Mouse (Mus musculus): ENCODE measurements around the gene F11r. TPM values are rescaled to one million over a fixed set of nuclear protein-coding genes. Genes with fewer than 3 reads are reported as not detected.

F11r gene
- polyA plus RNA-seq, 1 experiment = 6.6 TPM

DNA sequence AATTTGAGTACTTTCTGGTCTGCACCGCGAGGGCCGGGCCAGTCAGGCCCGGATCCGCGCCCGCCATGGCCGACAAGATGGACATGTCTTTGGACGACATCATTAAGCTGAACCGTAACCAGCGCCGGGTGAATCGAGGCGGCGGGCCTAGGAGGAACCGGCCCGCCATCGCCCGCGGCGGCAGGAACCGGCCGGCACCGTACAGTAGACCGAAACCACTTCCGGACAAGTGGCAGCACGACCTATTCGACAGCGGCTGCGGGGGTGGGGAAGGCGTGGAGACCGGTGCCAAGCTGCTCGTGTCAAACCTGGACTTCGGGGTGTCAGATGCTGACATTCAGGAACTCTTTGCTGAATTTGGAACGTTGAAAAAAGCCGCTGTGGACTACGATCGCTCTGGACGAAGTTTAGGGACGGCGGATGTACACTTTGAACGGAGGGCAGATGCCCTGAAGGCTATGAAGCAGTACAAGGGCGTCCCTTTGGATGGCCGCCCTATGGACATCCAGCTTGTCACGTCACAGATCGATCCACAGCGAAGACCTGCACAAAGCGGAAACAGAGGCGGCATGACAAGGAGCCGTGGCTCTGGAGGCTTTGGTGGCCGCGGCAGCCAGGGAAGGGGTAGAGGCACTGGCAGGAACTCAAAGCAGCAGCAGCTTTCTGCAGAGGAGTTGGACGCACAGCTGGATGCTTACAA, 66.4 kb downstream of the F11r start:
- Histone ChIP-seq H3K4me1 (ENCODE audit: control insufficient read depth, insufficient read depth, low read length) (peaks cover 17% of the 10 kb centered on the region), H3K27ac (ENCODE audit: insufficient read depth, low read depth, low read length) (peak overlapping the region; percentile 93), H3K4me3 (ENCODE audit: insufficient read depth, low read length) (peak overlapping the region; percentile 64)
- TF ChIP-seq POLR2A (IDR thresholded peaks at IDR 0.05; ENCODE audit: borderline replicate concordance, low read depth, low read length) (0 out of 2 replicates have a peak, but pooled peaks have one; percentile 22), CTCF (IDR thresholded peaks at IDR 0.05; ENCODE audit: low read depth, low read length) (no peak)

DNA sequence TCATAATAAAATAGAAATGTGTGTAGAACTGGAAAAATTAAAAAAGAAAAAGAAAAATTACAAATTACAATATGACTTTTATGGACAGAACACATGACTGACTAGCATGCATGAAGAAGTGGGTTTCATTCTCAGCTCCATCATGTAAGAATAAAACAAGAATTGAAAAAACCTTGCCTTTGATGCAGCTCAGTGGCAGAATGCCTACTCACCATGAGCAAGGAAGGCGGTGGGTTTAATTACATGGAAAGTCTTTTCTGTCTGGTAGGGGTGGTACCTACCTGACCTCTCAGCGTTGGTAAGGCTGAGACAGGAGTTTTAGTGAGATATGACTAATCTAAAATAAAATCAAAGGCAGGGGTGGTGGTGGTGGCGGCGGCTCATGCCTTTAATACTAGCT, 67.3 kb downstream of the F11r start:
- no peak for TF ChIP-seq POLR2A (IDR thresholded peaks at IDR 0.05; ENCODE audit: borderline replicate concordance, low read depth, low read length)
- H3K4me3 ChIP-seq (ENCODE audit: insufficient read depth, low read length) = peak overlapping the region; percentile 57
- peaks cover 17% of the 10 kb centered on the region for H3K4me1 ChIP-seq (ENCODE audit: control insufficient read depth, insufficient read depth, low read length)
- peak overlapping the region; percentile 42 for H3K27ac ChIP-seq (ENCODE audit: insufficient read depth, low read depth, low read length)

DNA sequence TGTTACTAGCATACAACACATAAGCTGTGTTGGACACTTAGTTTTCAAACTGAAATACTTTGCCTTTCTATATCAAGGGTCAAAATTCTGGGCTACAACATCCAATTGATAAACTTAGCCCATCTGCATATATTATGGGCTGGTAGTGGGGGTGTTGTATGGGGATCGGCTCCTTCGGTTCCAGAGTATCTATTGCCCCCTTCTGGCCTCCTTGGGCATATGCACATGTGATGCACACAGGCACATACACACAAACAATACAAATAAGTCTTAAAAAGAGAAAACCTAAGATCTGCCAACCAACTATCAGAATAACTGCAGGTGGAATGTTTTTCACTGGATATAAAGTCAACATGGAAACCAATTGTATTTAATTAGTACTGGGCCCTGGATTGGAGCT, 75.9 kb downstream of the F11r start:
- H3K27ac ChIP-seq (ENCODE audit: insufficient read depth, low read depth, low read length) = no peak overlapping the region
- H3K4me3 ChIP-seq (ENCODE audit: insufficient read depth, low read length) = no peak overlapping the region
- no peaks in the 10 kb centered on the region for H3K4me1 ChIP-seq (ENCODE audit: control insufficient read depth, insufficient read depth, low read length)
- TF ChIP-seq POLR2A (IDR thresholded peaks at IDR 0.05; ENCODE audit: borderline replicate concordance, low read depth, low read length) = no peak
- TF ChIP-seq CTCF (IDR thresholded peaks at IDR 0.05; ENCODE audit: low read depth, low read length) = 0 out of 2 replicates have a peak, but pooled peaks have one; percentile 17

DNA sequence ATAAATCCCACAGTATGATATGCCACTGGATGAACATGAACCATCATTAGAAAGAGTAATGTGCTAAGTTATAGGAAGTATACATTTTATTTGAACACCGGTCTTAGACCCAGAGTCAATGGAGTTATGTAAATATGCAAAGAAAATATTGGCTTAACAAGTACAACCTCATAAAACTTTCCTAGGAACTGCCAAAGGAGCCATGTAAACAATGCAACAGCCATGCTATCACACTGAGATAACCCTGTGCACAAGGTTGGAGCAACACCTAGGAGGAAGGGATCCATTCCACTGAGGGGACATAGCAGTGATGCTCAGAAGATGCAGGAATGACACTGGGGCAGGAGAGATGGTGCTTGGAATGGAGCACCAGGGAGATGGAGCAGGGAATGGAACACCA, 76.4 kb downstream of the F11r start:
- no peak overlapping the region for H3K27ac ChIP-seq (ENCODE audit: insufficient read depth, low read depth, low read length)
- no peak overlapping the region for H3K4me3 ChIP-seq (ENCODE audit: insufficient read depth, low read length)
- TF ChIP-seq CTCF (IDR thresholded peaks at IDR 0.05; ENCODE audit: low read depth, low read length) (no peak), POLR2A (IDR thresholded peaks at IDR 0.05; ENCODE audit: borderline replicate concordance, low read depth, low read length) (no peak)
- H3K4me1 ChIP-seq (ENCODE audit: control insufficient read depth, insufficient read depth, low read length) = no peaks in the 10 kb centered on the region

Other genes starting within 250 kb of the F11r start
- gene Pcp4l1, start 241.3 kb upstream of the F11r start, polyA plus RNA-seq (2012; ENCODE audit: insufficient read depth, insufficient read length, missing spikeins) = 120 and 145 TPM in 2 replicates
- gene Nr1i3, start 223.6 kb upstream of the F11r start, polyA plus RNA-seq (2012; ENCODE audit: insufficient read depth, insufficient read length, missing spikeins) = not detected in 2 replicates
- 25.8 and 27.3 TPM in 2 replicates for gene Tomm40l, start 215.0 kb upstream of the F11r start, polyA plus RNA-seq (2012; ENCODE audit: insufficient read depth, insufficient read length, missing spikeins)
- gene Apoa2, start 212.5 kb upstream of the F11r start, polyA plus RNA-seq (2012; ENCODE audit: insufficient read depth, insufficient read length, missing spikeins) = not detected in 2 replicates
- 3,398 and 3,733 TPM in 2 replicates for gene Fcer1g, start 203.2 kb upstream of the F11r start, polyA plus RNA-seq (2012; ENCODE audit: insufficient read depth, insufficient read length, missing spikeins)
- 0.21 TPM in 1 of 2 replicates, not detected in the other for gene Adamts4, start 187.1 kb upstream of the F11r start, polyA plus RNA-seq (2012; ENCODE audit: insufficient read depth, insufficient read length, missing spikeins)
- 122 and 131 TPM in 2 replicates for gene Ndufs2, start 186.1 kb upstream of the F11r start, polyA plus RNA-seq (2012; ENCODE audit: insufficient read depth, insufficient read length, missing spikeins)
- gene B4galt3, start 167.2 kb upstream of the F11r start, polyA plus RNA-seq (2012; ENCODE audit: insufficient read depth, insufficient read length, missing spikeins) = 40.4 and 46.1 TPM in 2 replicates
- gene Ppox, start 156.3 kb upstream of the F11r start, polyA plus RNA-seq (2012; ENCODE audit: insufficient read depth, insufficient read length, missing spikeins) = 28.1 and 38.1 TPM in 2 replicates
- 45.1 and 53.8 TPM in 2 replicates for gene Usp21, start 149.5 kb upstream of the F11r start, polyA plus RNA-seq (2012; ENCODE audit: insufficient read depth, insufficient read length, missing spikeins)
- gene Ufc1, start 142.5 kb upstream of the F11r start, polyA plus RNA-seq (2012; ENCODE audit: insufficient read depth, insufficient read length, missing spikeins) = 97.2 and 100 TPM in 2 replicates
- 34.3 and 43.5 TPM in 2 replicates for gene Dedd, start 108.4 kb upstream of the F11r start, polyA plus RNA-seq (2012; ENCODE audit: insufficient read depth, insufficient read length, missing spikeins)
- gene Nit1, start 91.9 kb upstream of the F11r start, polyA plus RNA-seq (2012; ENCODE audit: insufficient read depth, insufficient read length, missing spikeins) = 31.9 and 34.7 TPM in 2 replicates
- 64.4 and 74.8 TPM in 2 replicates for gene Pfdn2, start 91.9 kb upstream of the F11r start, polyA plus RNA-seq (2012; ENCODE audit: insufficient read depth, insufficient read length, missing spikeins)
- not detected in 2 replicates for gene Klhdc9, start 76.7 kb upstream of the F11r start, polyA plus RNA-seq (2012; ENCODE audit: insufficient read depth, insufficient read length, missing spikeins)
- gene Nectin4, start 67.4 kb upstream of the F11r start, polyA plus RNA-seq (2012; ENCODE audit: insufficient read depth, insufficient read length, missing spikeins) = 9.7 and 11.5 TPM in 2 replicates
- gene Arhgap30, start 48.6 kb upstream of the F11r start, polyA plus RNA-seq (2012; ENCODE audit: insufficient read depth, insufficient read length, missing spikeins) = 178 and 182 TPM in 2 replicates
- 94.4 and 98.8 TPM in 2 replicates for gene Usf1, start 26.2 kb upstream of the F11r start, polyA plus RNA-seq (2012; ENCODE audit: insufficient read depth, insufficient read length, missing spikeins)
- 7.7 and 16.7 TPM in 2 replicates for gene Tstd1, start 18.7 kb upstream of the F11r start, polyA plus RNA-seq (2012; ENCODE audit: insufficient read depth, insufficient read length, missing spikeins)
- gene Alyref2, start 65.9 kb downstream of the F11r start, polyA plus RNA-seq (2012; ENCODE audit: insufficient read depth, insufficient read length, missing spikeins) = 6.2 and 11.1 TPM in 2 replicates
- gene Itln1, start 97.8 kb downstream of the F11r start, polyA plus RNA-seq (2012; ENCODE audit: insufficient read depth, insufficient read length, missing spikeins) = not detected in 2 replicates
- 1.3 and 2.4 TPM in 2 replicates for gene Cd244a, start 121.7 kb downstream of the F11r start, polyA plus RNA-seq (2012; ENCODE audit: insufficient read depth, insufficient read length, missing spikeins)
- 249 and 274 TPM in 2 replicates for gene Ly9, start 169.9 kb downstream of the F11r start, polyA plus RNA-seq (2012; ENCODE audit: insufficient read depth, insufficient read length, missing spikeins)
- 177 and 179 TPM in 2 replicates for gene Slamf7, start 215.5 kb downstream of the F11r start, polyA plus RNA-seq (2012; ENCODE audit: insufficient read depth, insufficient read length, missing spikeins)
- 346 and 376 TPM in 2 replicates for gene Cd48, start 244.5 kb downstream of the F11r start, polyA plus RNA-seq (2012; ENCODE audit: insufficient read depth, insufficient read length, missing spikeins)

Data from bone marrow macrophage, adult 2 months (primary cell).